Mouse (Mus musculus): ENCODE data around the gene Ptprcap.

GRCm38 (mm10) chr19:4117006-4117405, 36.4 kb upstream of the Ptprcap start:
- no peak for TF ChIP-seq GATA1 (IDR thresholded peaks at IDR 0.05; ENCODE audit: low read length)
- TF ChIP-seq TAL1 (IDR thresholded peaks at IDR 0.05; ENCODE audit: low read length), result no peak

All from erythroblast, embryonic 14.5 days (primary cell).